1 mouse cellular context compared by ENCODE assay signal in the genomic region with DNA sequence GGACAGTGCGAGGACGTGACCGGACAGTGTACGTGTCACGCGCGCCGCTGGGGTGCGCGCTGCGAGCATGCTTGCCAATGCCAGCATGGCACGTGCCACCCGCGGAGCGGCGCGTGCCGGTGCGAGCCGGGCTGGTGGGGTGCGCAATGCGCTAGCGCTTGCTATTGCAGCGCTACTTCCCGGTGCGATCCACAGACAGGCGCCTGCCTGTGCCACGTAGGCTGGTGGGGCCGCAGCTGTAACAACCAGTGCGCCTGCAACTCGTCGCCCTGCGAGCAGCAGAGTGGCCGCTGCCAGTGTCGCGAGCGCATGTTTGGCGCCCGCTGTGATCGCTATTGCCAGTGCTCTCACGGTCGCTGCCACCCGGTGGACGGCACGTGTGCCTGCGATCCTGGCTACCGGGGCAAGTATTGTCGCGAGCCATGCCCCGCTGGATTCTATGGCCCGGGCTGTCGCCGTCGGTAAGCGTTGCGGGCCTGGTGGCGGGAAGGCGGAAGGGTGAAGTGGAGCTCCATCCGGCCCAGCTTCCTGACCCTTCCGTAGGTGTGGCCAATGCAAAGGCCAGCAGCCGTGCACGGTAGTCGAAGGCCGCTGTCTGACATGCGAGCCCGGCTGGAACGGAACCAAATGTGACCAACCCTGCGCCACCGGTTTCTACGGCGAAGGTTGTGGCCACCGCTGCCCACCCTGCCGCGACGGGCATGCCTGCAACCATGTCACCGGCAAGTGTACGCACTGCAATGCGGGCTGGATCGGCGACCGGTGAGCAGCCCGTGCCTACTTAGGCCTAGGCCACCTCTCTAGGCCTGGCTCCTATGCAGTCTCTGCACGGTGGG.
TF ChIP-seq lines count a peak whose summit lies in the region.

No protein-coding gene starts in this region.

TF ChIP-seq in ES-E14, 5 proteins besides CTCF, POLR2A, EP300 and RAD21 (continued from another document):
- TF ChIP-seq ZC3H11A (IDR thresholded peaks at IDR 0.05; ENCODE audit: borderline replicate concordance, low read depth, low read length) (no peak), HCFC1 (IDR thresholded peaks at IDR 0.05; ENCODE audit: borderline replicate concordance, insufficient read depth, low read length) (no peak), MAFK (IDR thresholded peaks at IDR 0.05; ENCODE audit: insufficient read depth, low read depth, low read length) (no peak)
